Mouse (Mus musculus): ENCODE results near the gene Thbs3. TPM values are rescaled to one million over a fixed set of nuclear protein-coding genes. Genes with fewer than 3 reads are reported as not detected.

Gene Thbs3
- polyA plus RNA-seq, 1 experiment from 2014 or later = 1.3 TPM

DNA sequence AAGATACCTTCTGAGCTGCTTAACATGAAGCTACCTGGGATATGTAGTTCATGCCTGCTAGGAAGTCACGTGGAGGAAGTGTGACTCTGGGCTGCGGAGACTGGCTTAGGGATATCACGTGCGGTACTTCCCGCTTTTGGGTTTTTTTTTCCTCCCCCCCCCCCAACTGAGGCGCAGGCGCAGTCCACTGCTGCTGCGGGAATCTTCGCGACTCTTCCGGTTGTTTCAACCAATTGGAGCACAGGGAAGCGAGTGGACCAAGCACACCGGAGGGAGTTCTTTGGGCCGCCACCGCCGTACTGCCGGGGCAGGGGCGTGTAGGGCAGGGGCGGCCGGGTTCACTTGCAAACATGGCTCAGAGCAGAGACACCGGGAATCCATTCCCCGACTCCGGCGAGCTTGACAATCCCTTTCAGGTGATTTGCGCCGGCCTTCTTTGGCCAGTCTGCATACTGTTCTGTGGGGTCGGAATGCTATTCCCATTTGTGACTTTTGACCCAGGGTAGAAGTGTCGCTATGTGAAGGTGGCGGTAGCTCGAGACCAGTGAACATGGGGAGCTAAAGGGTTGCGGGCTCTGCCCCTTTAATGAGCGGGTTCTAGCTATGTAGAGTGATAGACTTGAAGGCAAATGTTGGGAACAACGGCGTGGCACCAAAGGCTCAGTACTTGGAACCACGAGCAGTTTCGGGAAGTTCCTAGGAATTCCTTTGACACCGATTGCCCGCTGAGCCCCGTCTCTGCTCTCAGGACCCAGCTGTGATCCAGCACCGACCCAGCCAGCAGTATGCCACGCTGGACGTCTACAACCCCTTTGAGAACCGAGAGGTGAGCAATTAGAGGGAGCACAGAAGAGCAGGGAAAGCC lies 37.5 kb upstream of the Thbs3 start, which contains the start of gene Scamp3:
Scamp3 (plus strand) TSS at position 232 of the 865 bp plus-strand sequence.
- no peak for TF ChIP-seq EP300 (IDR thresholded peaks at IDR 0.05; ENCODE audit: low read depth)
- TF ChIP-seq CTCF (IDR thresholded peaks at IDR 0.05; ENCODE audit: low read depth) = no peak
- ATAC-seq = peak; percentile 94
- Histone ChIP-seq H3K9me3 (ENCODE audit: low read length) (no peaks in the 10 kb centered on the region), H3K27me3 (ENCODE audit: insufficient read depth, low read length) (no peaks in the 10 kb centered on the region), H3K36me3 (replicated peaks; ENCODE audit: insufficient read depth, low read length) (peaks cover 65% of the 10 kb centered on the region), H3K9ac (replicated peaks) (peak within 1 kb of the TSS; percentile 69), H3K4me1 (ENCODE audit: insufficient read depth) (peaks cover 14% of the 10 kb centered on the region), H3K4me2 (ENCODE audit: low read depth, low read length) (peak within 1 kb of the TSS; percentile 96), H3K27ac (ENCODE audit: low read depth) (peak within 1 kb of the TSS; percentile 88), H3K4me3 (ENCODE audit: low read depth, low read length) (peak within 1 kb of the TSS; percentile 69)
- peak; percentile 94 for DNase-seq
- under 1% methylated on average over 43 of the region's 43 CpGs for WGBS (ENCODE audit: insufficient replicate concordance)

- 4% methylated on average over 6 of the region's 6 CpGs for WGBS (ENCODE audit: insufficient replicate concordance)
- Histone ChIP-seq H3K27me3 (ENCODE audit: insufficient read depth, low read length) (no peaks in the 10 kb centered on the region), H3K9me3 (ENCODE audit: low read length) (no peaks in the 10 kb centered on the region), H3K36me3 (replicated peaks; ENCODE audit: insufficient read depth, low read length) (peaks cover 61% of the 10 kb centered on the region), H3K4me1 (ENCODE audit: insufficient read depth) (peaks cover 20% of the 10 kb centered on the region), H3K4me3 (ENCODE audit: low read depth, low read length) (peak overlapping the region; percentile 69), H3K4me2 (ENCODE audit: low read depth, low read length) (peak overlapping the region; percentile 96), H3K27ac (ENCODE audit: low read depth) (peak overlapping the region; percentile 88), H3K9ac (replicated peaks) (peak overlapping the region; percentile 69)
- DNase-seq (no peak), ATAC-seq (no peak)
- TF ChIP-seq EP300 (IDR thresholded peaks at IDR 0.05; ENCODE audit: low read depth) (no peak), CTCF (IDR thresholded peaks at IDR 0.05; ENCODE audit: low read depth) (no peak)
Measured at GRCm38 (mm10) chr3:89178107-89178385, 36.9 kb upstream of the Thbs3 start.

DNA sequence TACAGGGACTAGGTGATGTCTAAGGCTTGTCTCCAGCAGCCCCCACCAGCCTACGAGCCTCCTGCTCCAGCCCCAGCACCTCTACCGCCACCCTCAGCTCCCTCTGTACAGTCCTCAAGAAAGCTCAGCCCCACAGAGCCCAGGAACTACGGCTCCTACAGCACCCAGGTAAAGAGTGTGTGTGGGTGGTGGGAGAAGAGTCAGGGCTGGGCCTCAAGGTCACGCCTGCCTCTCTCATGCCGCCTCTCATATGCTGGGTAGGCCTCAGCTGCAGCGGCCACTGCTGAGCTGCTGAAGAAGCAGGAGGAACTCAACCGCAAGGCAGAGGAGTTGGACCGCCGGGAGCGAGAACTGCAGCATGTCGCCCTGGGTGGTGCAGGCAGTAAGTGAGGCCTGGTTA lies 35.9 kb upstream of the Thbs3 start:
- H3K9me3 ChIP-seq (ENCODE audit: low read length) = no peaks in the 10 kb centered on the region
- H3K27ac ChIP-seq (ENCODE audit: low read depth) = no peak overlapping the region
- H3K36me3 ChIP-seq (replicated peaks; ENCODE audit: insufficient read depth, low read length) = peaks cover 51% of the 10 kb centered on the region
- TF ChIP-seq CTCF (IDR thresholded peaks at IDR 0.05; ENCODE audit: low read depth) (no peak), EP300 (IDR thresholded peaks at IDR 0.05; ENCODE audit: low read depth) (no peak)
- peaks cover 27% of the 10 kb centered on the region for H3K4me1 ChIP-seq (ENCODE audit: insufficient read depth)
- peak overlapping the region; percentile 96; the same call in 1 of the 2 replicates for H3K4me2 ChIP-seq (ENCODE audit: low read depth, low read length)
- no peak overlapping the region for H3K4me3 ChIP-seq (ENCODE audit: low read depth, low read length)
- 81% methylated on average over 11 of the region's 11 CpGs for WGBS (ENCODE audit: insufficient replicate concordance)
- no peak overlapping the region for H3K9ac ChIP-seq (replicated peaks)
- H3K27me3 ChIP-seq (ENCODE audit: insufficient read depth, low read length) = no peaks in the 10 kb centered on the region
- no peak for ATAC-seq
- no peak for DNase-seq

GRCm38 (mm10) chr3:89181749-89182500 lies 33.1 kb upstream of the Thbs3 start:
- no peak for TF ChIP-seq EP300 (IDR thresholded peaks at IDR 0.05; ENCODE audit: low read depth)
- no peak for TF ChIP-seq CTCF (IDR thresholded peaks at IDR 0.05; ENCODE audit: low read depth)
- H3K27me3 ChIP-seq (ENCODE audit: insufficient read depth, low read length) = no peaks in the 10 kb centered on the region
- no peak overlapping the region for H3K9ac ChIP-seq (replicated peaks)
- no peaks in the 10 kb centered on the region for H3K9me3 ChIP-seq (ENCODE audit: low read length)
- peaks cover 30% of the 10 kb centered on the region for H3K36me3 ChIP-seq (replicated peaks; ENCODE audit: insufficient read depth, low read length)
- H3K4me1 ChIP-seq (ENCODE audit: insufficient read depth) = peaks cover 27% of the 10 kb centered on the region
- H3K4me3 ChIP-seq (ENCODE audit: low read depth, low read length) = no peak overlapping the region
- H3K4me2 ChIP-seq (ENCODE audit: low read depth, low read length) = 0 out of 2 replicates have a peak overlapping the region, but pooled peaks have one; percentile 85
- ATAC-seq (no peak), DNase-seq (no peak)
- 86% methylated on average over 27 of the region's 27 CpGs for WGBS (ENCODE audit: insufficient replicate concordance)
- H3K27ac ChIP-seq (ENCODE audit: low read depth) = no peak overlapping the region

DNA sequence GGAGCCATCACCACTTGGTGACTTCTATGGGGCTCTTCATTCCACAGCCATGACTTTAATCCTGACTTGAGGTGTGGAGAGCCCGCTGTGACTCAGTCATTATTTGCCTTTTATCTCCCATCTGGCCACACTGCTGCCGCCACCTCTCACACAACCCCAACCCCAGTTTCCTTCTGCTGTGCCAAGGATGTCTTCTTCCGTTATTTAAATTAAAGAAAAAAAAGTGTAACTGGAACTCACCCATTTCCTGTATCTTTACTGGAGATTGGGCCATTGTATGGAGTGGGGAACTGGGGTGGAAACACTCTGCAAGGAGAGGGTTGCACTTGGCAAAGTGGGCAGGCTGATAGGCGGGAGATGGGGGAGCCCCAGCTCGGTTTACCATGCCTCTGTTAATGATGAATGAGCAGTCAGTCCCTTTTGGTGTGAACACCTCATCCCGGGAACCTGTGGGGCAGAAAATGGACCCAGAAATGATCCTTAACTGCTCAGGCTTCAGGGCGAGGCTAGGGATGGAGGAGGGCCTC lies 32.4 kb upstream of the Thbs3 start:
- Histone ChIP-seq H3K27ac (ENCODE audit: low read depth) (no peak overlapping the region), H3K4me1 (ENCODE audit: insufficient read depth) (peaks cover 27% of the 10 kb centered on the region)
- no peak for ATAC-seq

More for the DNA sequence above, 32.4 kb upstream of the Thbs3 start:
- peak overlapping the region; percentile 53 for H3K4me3 ChIP-seq (ENCODE audit: low read depth, low read length)
- no peaks in the 10 kb centered on the region for H3K9me3 ChIP-seq (ENCODE audit: low read length)
- DNase-seq = no peak
- peak overlapping the region; percentile 85 for H3K4me2 ChIP-seq (ENCODE audit: low read depth, low read length)
- TF ChIP-seq CTCF (IDR thresholded peaks at IDR 0.05; ENCODE audit: low read depth) (no peak), EP300 (IDR thresholded peaks at IDR 0.05; ENCODE audit: low read depth) (no peak)
- peak overlapping the region; percentile 61; the same call in 1 of the 2 replicates for H3K9ac ChIP-seq (replicated peaks)
- 31% methylated on average over 7 of the region's 7 CpGs for WGBS (ENCODE audit: insufficient replicate concordance)
- H3K27me3 ChIP-seq (ENCODE audit: insufficient read depth, low read length) = no peaks in the 10 kb centered on the region
- peaks cover 30% of the 10 kb centered on the region for H3K36me3 ChIP-seq (replicated peaks; ENCODE audit: insufficient read depth, low read length)
